Mouse (Mus musculus): ENCODE results near the gene Chaf1a. TPM values are rescaled to one million over a fixed set of nuclear protein-coding genes. Genes with fewer than 3 reads are reported as not detected.

The Chaf1a gene
- polyA plus RNA-seq, 1 experiment from 2014 or later, result 30.8 TPM

GRCm38 (mm10) chr17:56032127-56032733, 8.0 kb upstream of the Chaf1a start:
- peaks cover 69% of the 10 kb centered on the region for H3K4me1 ChIP-seq
- H3K27ac ChIP-seq, result peak overlapping the region; percentile 49
- peak overlapping the region; percentile 35 for H3K4me2 ChIP-seq
- H3K9me3 ChIP-seq (replicated peaks), result no peaks in the 10 kb centered on the region
- H3K36me3 ChIP-seq, result peaks cover 53% of the 10 kb centered on the region
- H3K4me3 ChIP-seq (replicated peaks), result no peak overlapping the region
- no peak for ATAC-seq (replicated peaks; ENCODE audit: low FRiP score)
- H3K9ac ChIP-seq, result no peak overlapping the region
- no peaks in the 10 kb centered on the region for H3K27me3 ChIP-seq
- WGBS, result 69% methylated on average over 6 of the region's 6 CpGs

- peaks cover 65% of the 10 kb centered on the region for H3K4me1 ChIP-seq
- H3K4me3 ChIP-seq (replicated peaks), result no peak overlapping the region
- H3K27me3 ChIP-seq, result no peaks in the 10 kb centered on the region
- no peaks in the 10 kb centered on the region for H3K9me3 ChIP-seq (replicated peaks)
- no peak for ATAC-seq (replicated peaks; ENCODE audit: low FRiP score)
- H3K4me2 ChIP-seq, result peak overlapping the region; percentile 35
- H3K27ac ChIP-seq, result peak overlapping the region; percentile 49
- WGBS, result 68% methylated on average over 7 of the region's 7 CpGs
- peaks cover 48% of the 10 kb centered on the region for H3K36me3 ChIP-seq
- 0 out of 2 replicates have a peak overlapping the region, but pooled peaks have one; percentile 26 for H3K9ac ChIP-seq
Measured at GRCm38 (mm10) chr17:56032831-56033230, 7.4 kb upstream of the Chaf1a start.

GRCm38 (mm10) chr17:56034040-56034725, 6.1 kb upstream of the Chaf1a start:
- no peaks in the 10 kb centered on the region for H3K27me3 ChIP-seq
- peak overlapping the region; percentile 65; the same call in 1 of the 2 replicates for H3K4me2 ChIP-seq
- 85% methylated on average over 7 of the region's 7 CpGs for WGBS
- peaks cover 34% of the 10 kb centered on the region for H3K36me3 ChIP-seq
- 0 out of 2 replicates have a peak overlapping the region, but pooled peaks have one; percentile 82 for H3K4me3 ChIP-seq (replicated peaks)
- H3K4me1 ChIP-seq, result peaks cover 62% of the 10 kb centered on the region
- no peaks in the 10 kb centered on the region for H3K9me3 ChIP-seq (replicated peaks)
- H3K27ac ChIP-seq, result no peak overlapping the region
- H3K9ac ChIP-seq, result 0 out of 2 replicates have a peak overlapping the region, but pooled peaks have one; percentile 95
- no peak for ATAC-seq (replicated peaks; ENCODE audit: low FRiP score)

- 0 out of 2 replicates have a peak overlapping the region, but pooled peaks have one; percentile 19 for H3K27ac ChIP-seq
- WGBS, result 80% methylated on average over 6 of the region's 6 CpGs
- H3K9me3 ChIP-seq (replicated peaks), result no peaks in the 10 kb centered on the region
- peaks cover 62% of the 10 kb centered on the region for H3K4me1 ChIP-seq
- H3K36me3 ChIP-seq, result peaks cover 29% of the 10 kb centered on the region
- peak overlapping the region; percentile 95; the same call in 1 of the 2 replicates for H3K9ac ChIP-seq
- H3K4me3 ChIP-seq (replicated peaks), result peak overlapping the region; percentile 82
- H3K27me3 ChIP-seq, result no peaks in the 10 kb centered on the region
- ATAC-seq (replicated peaks; ENCODE audit: low FRiP score), result no peak
- H3K4me2 ChIP-seq, result peak overlapping the region; percentile 65
Measured at GRCm38 (mm10) chr17:56034726-56035100, 5.5 kb upstream of the Chaf1a start.

GRCm38 (mm10) chr17:56035216-56035615, 5.0 kb upstream of the Chaf1a start:
- Histone ChIP-seq H3K4me1 (peaks cover 61% of the 10 kb centered on the region), H3K27me3 (no peaks in the 10 kb centered on the region), H3K4me2 (peak overlapping the region; percentile 65), H3K9me3 (replicated peaks) (no peaks in the 10 kb centered on the region), H3K36me3 (peaks cover 26% of the 10 kb centered on the region), H3K27ac (no peak overlapping the region), H3K9ac (peak overlapping the region; percentile 95; the same call in 1 of the 2 replicates), H3K4me3 (replicated peaks) (peak overlapping the region; percentile 82)
- no peak for ATAC-seq (replicated peaks; ENCODE audit: low FRiP score)
- 64% methylated on average over 4 of the region's 4 CpGs for WGBS

GRCm38 (mm10) chr17:56036176-56036900, 3.9 kb upstream of the Chaf1a start, which contains the start of gene Sh3gl1:
Gene Sh3gl1 (minus strand): TSS chr17:56036635.
- H3K36me3 ChIP-seq, result peaks cover 19% of the 10 kb centered on the region
- H3K4me2 ChIP-seq, result peak within 1 kb of the TSS; percentile 65
- WGBS, result under 1% methylated on average over 74 of the region's 74 CpGs
- no peaks in the 10 kb centered on the region for H3K9me3 ChIP-seq (replicated peaks)
- peak within 1 kb of the TSS; percentile 95 for H3K9ac ChIP-seq
- H3K4me1 ChIP-seq, result peaks cover 57% of the 10 kb centered on the region
- peak; percentile 92 for ATAC-seq (replicated peaks; ENCODE audit: low FRiP score)
- peak within 1 kb of the TSS; percentile 92 for H3K27ac ChIP-seq
- peak within 1 kb of the TSS; percentile 82 for H3K4me3 ChIP-seq (replicated peaks)
- H3K27me3 ChIP-seq, result no peaks in the 10 kb centered on the region

- peak overlapping the region; percentile 65 for H3K4me2 ChIP-seq
- H3K27me3 ChIP-seq, result no peaks in the 10 kb centered on the region
- H3K9ac ChIP-seq, result peak overlapping the region; percentile 36; the same call in 1 of the 2 replicates
- ATAC-seq (replicated peaks; ENCODE audit: low FRiP score), result peak; percentile 5; the same call in 1 of the 2 replicates
- H3K36me3 ChIP-seq, result peaks cover 19% of the 10 kb centered on the region
- no peaks in the 10 kb centered on the region for H3K9me3 ChIP-seq (replicated peaks)
- peak overlapping the region; percentile 37; the same call in 1 of the 2 replicates for H3K27ac ChIP-seq
- 34% methylated on average over 13 of the region's 13 CpGs for WGBS
- H3K4me3 ChIP-seq (replicated peaks), result peak overlapping the region; percentile 82
- H3K4me1 ChIP-seq, result peaks cover 57% of the 10 kb centered on the region
Measured at GRCm38 (mm10) chr17:56036901-56037287, 3.3 kb upstream of the Chaf1a start.

GRCm38 (mm10) chr17:56038583-56039261, 1.5 kb upstream of the Chaf1a start:
- H3K4me1 ChIP-seq, result peaks cover 40% of the 10 kb centered on the region
- H3K9me3 ChIP-seq (replicated peaks), result no peaks in the 10 kb centered on the region
- no peak overlapping the region for H3K4me2 ChIP-seq
- H3K27me3 ChIP-seq, result no peaks in the 10 kb centered on the region
- WGBS, result 85% methylated on average over 8 of the region's 8 CpGs
- no peak overlapping the region for H3K4me3 ChIP-seq (replicated peaks)
- H3K36me3 ChIP-seq, result peaks cover 19% of the 10 kb centered on the region
- no peak for ATAC-seq (replicated peaks; ENCODE audit: low FRiP score)
- no peak overlapping the region for H3K9ac ChIP-seq
- no peak overlapping the region for H3K27ac ChIP-seq

GRCm38 (mm10) chr17:56039345-56039744, 894 bp upstream of the Chaf1a start:
- H3K4me2 ChIP-seq, result peak overlapping the region; percentile 62
- H3K27me3 ChIP-seq, result no peaks in the 10 kb centered on the region
- peak overlapping the region; percentile 87; the same call in 1 of the 2 replicates for H3K27ac ChIP-seq
- peak overlapping the region; percentile 47; the same call in 1 of the 2 replicates for H3K9ac ChIP-seq
- no peaks in the 10 kb centered on the region for H3K9me3 ChIP-seq (replicated peaks)
- peak overlapping the region; percentile 73 for H3K4me3 ChIP-seq (replicated peaks)
- 79% methylated on average over 4 of the region's 4 CpGs for WGBS
- peaks cover 34% of the 10 kb centered on the region for H3K4me1 ChIP-seq
- peaks cover 19% of the 10 kb centered on the region for H3K36me3 ChIP-seq
- no peak for ATAC-seq (replicated peaks; ENCODE audit: low FRiP score)

- Histone ChIP-seq H3K4me3 (replicated peaks) (peak overlapping the region; percentile 73), H3K27ac (peak overlapping the region; percentile 87), H3K27me3 (no peaks in the 10 kb centered on the region), H3K4me2 (peak overlapping the region; percentile 62), H3K9ac (peak overlapping the region; percentile 78), H3K36me3 (peaks cover 29% of the 10 kb centered on the region), H3K4me1 (peaks cover 20% of the 10 kb centered on the region), H3K9me3 (replicated peaks) (no peaks in the 10 kb centered on the region)
- ATAC-seq (replicated peaks; ENCODE audit: low FRiP score), result no peak
- under 1% methylated on average over 12 of the region's 12 CpGs for WGBS
Measured at GRCm38 (mm10) chr17:56040857-56041163, 571 bp downstream of the Chaf1a start.

- no peaks in the 10 kb centered on the region for H3K27me3 ChIP-seq
- no peak overlapping the region for H3K27ac ChIP-seq
- H3K9me3 ChIP-seq (replicated peaks), result no peaks in the 10 kb centered on the region
- no peaks in the 10 kb centered on the region for H3K4me1 ChIP-seq
- H3K4me2 ChIP-seq, result no peak overlapping the region
- WGBS, result 88% methylated on average over 5 of the region's 5 CpGs
- H3K9ac ChIP-seq, result no peak overlapping the region
- ATAC-seq (replicated peaks; ENCODE audit: low FRiP score), result no peak
- peaks cover 92% of the 10 kb centered on the region for H3K36me3 ChIP-seq
- no peak overlapping the region for H3K4me3 ChIP-seq (replicated peaks)
Measured at GRCm38 (mm10) chr17:56051369-56051768, 11.1 kb downstream of the Chaf1a start.

Measured in kidney, embryonic 15.5 days (tissue).